Mouse (Mus musculus): ENCODE measurements around the gene Tmem256. TPM values are rescaled to one million over a fixed set of nuclear protein-coding genes. Genes with fewer than 3 reads are reported as not detected.

The Tmem256 gene
- total RNA-seq (2021) = 100 to 1,000 TPM; 144 to 165 TPM
- long read RNA-seq, experiment 1, transcript Tmem256-201 (4 exons, 492 nt) = major isoform, 51 of 108 reads
- long read RNA-seq, experiment 1, transcript Tmem256-203 (4 exons, 421 nt) = major isoform, 51 of 108 reads
- long read RNA-seq, experiment 1, partial matches to known transcripts = 0 of 108 reads
- long read RNA-seq, experiment 1, other reads (novel, unspliced or antisense) = 2 of 108 reads
- long read RNA-seq, experiment 2, transcript Tmem256-201 (4 exons, 492 nt) = minor isoform, 54 of 141 reads
- long read RNA-seq, experiment 2, transcript Tmem256-203 (4 exons, 421 nt) = major isoform, 81 of 141 reads
- long read RNA-seq, experiment 2, partial matches to known transcripts = 0 of 141 reads
- long read RNA-seq, experiment 2, other reads (novel, unspliced or antisense) = 3 of 141 reads

DNA sequence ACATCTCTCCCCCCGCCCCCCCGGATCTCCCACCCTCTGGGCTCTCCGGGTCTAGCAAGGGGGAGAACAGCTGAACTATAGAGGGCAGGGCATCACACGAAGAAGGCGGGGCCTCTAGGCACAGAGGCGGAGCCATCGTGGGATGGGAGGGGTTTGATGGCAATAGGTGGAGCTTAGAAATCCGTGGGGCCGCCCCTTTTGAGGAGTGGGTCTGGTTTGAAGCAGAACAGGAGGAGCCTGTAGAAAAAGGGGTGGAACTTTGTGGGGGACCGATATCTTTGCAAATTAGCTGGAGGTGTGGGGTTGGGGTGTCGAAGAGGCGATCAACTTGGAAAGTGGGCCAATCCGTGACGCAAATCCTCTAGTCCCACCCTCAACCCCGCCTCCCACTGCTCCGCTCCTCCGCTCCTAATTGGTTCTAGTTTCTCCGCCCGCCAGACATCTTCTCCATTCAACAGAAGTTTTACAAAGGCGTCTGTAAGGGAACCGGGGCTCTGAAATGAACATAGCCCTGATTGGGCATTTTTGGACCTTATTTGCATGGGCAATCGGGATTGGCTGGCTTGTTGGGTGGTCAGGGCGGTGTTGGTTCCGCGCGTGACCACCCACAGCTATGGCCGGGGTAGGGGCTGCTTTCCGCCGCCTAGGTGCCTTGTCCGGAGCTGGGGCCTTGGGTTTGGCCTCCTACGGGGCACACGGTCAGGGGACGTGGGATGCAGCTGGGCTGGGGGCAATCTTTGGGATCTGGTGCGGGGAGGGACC is at the start of gene Tmem256:
TSS of gene Tmem256 (plus strand) at position 563 of the 762 bp plus-strand sequence.
- TF ChIP-seq CTCF (IDR thresholded peaks at IDR 0.05) = no peak
- peak within 1 kb of the TSS; percentile 98 for H3K27ac ChIP-seq
- DNase-seq = peak; percentile 95

GRCm38 (mm10) chr11:69789431-69789830 is 48.9 kb upstream of the Tmem256 start:
- TF ChIP-seq CTCF (IDR thresholded peaks at IDR 0.05) = no peak
- Histone ChIP-seq H3K4me3 (no peak overlapping the region), H3K27ac (no peak overlapping the region)
- DNase-seq = no peak
- intact Hi-C loops (cut with DNase I) = no loop called here

More for the DNA sequence above, at the start of gene Tmem256:
- peak within 1 kb of the TSS; percentile 94 for H3K4me3 ChIP-seq
- intact Hi-C loops (cut with DNase I) = loop anchor here (2.0 kb wide), 1 partner anchor 33 kb away; the partner anchor contains the start of gene Tmem102

DNA sequence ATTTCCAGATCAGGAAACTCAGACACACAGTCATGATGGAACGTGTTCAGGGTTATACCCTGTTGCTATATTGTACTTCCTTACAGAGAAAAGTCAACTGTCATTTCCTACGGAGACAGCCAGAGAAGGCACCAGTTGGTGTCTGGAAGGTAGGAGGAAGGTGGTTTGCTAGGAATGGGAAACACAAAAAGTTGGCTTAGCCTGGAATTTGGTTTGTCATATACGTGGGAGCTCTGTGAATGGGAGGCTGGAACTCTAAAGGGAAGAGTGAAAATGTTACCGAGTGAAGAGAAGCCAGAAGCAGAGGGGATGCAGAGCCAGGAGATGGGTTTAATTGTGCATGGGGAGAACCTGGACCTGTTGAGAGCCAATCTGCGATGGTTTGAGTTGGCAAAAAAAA is 46.9 kb upstream of the Tmem256 start:
- intact Hi-C loops (cut with DNase I) = loop anchor here (2.0 kb wide), 1 partner anchor 17 kb away; no protein-coding TSS in a partner anchor
- no peak for DNase-seq
- TF ChIP-seq CTCF (IDR thresholded peaks at IDR 0.05) = no peak
- H3K27ac ChIP-seq = no peak overlapping the region
- no peak overlapping the region for H3K4me3 ChIP-seq

- peak overlapping the region; percentile 79 for H3K27ac ChIP-seq
- intact Hi-C loops (cut with DNase I) = no loop called here
- H3K4me3 ChIP-seq = peak overlapping the region; percentile 13; the same call in 1 of the 2 replicates
- TF ChIP-seq CTCF (IDR thresholded peaks at IDR 0.05) = no peak
- peak; percentile 62 for DNase-seq
These were observed 44.9 kb upstream of the Tmem256 start for GRCm38 (mm10) chr11:69793429-69793828.

DNA sequence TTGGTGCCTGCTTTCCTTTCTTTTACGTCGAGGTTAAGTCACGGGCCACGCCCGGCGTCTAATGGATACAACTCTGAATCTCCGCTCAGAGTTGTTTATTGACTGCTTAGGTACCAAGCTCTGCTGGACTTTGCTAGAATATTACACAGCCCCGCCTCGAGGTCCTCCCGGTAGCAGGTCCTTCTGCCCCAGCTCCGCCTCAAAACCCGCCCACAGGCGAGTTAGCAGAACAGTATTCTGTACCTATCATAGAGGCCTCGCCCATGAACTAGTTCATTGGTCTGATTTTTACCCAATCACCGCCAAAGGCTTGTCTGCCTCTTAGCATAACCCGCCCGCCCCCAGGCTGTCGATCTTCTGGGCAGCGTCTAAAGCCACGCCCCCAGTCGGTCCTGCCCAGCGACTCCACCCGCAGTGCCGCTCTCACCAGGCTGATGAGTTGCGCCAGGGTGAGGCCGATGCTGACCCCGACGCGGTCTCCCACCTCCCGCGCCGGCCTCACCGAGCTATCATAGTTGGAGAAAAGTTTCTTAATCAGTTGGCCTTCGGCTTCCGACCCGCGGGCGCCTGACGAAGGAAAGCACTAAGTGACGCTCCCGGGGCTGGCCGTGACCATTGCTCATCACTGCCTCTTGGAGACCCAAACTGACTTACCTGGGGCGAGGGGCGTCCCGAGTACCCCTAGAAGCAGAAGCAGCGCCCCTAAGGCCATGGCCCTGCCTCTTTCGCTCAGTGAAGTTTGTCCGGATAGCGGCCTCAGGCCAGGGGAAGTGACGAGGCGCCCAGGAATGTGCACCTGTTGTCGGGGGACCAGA is 42.9 kb upstream of the Tmem256 start, which contains the start of gene Chrnb1:
TSS of gene Chrnb1 (minus strand) at position 776 of the 815 bp plus-strand sequence.
- TF ChIP-seq CTCF (IDR thresholded peaks at IDR 0.05) = no peak
- peak; percentile 97 for DNase-seq
- H3K27ac ChIP-seq = peak within 1 kb of the TSS; percentile 97
- H3K4me3 ChIP-seq = peak within 1 kb of the TSS; percentile 79
- intact Hi-C loops (cut with DNase I) = loop anchor here (1.0 kb wide), 1 partner anchor 36 kb away; no protein-coding TSS in a partner anchor

GRCm38 (mm10) chr11:69795983-69796435 is 42.3 kb upstream of the Tmem256 start:
- TF ChIP-seq CTCF (IDR thresholded peaks at IDR 0.05) = no peak
- H3K4me3 ChIP-seq = peak overlapping the region; percentile 79
- intact Hi-C loops (cut with DNase I) = loop anchor here (1.0 kb wide), 1 partner anchor 37 kb away; no protein-coding TSS in a partner anchor
- no peak for DNase-seq
- H3K27ac ChIP-seq = peak overlapping the region; percentile 97

GRCm38 (mm10) chr11:69797924-69798323 is 40.4 kb upstream of the Tmem256 start:
- Histone ChIP-seq H3K4me3 (no peak overlapping the region), H3K27ac (no peak overlapping the region)
- no peak for DNase-seq
- TF ChIP-seq CTCF (IDR thresholded peaks at IDR 0.05) = no peak
- intact Hi-C loops (cut with DNase I) = no loop called here

DNA sequence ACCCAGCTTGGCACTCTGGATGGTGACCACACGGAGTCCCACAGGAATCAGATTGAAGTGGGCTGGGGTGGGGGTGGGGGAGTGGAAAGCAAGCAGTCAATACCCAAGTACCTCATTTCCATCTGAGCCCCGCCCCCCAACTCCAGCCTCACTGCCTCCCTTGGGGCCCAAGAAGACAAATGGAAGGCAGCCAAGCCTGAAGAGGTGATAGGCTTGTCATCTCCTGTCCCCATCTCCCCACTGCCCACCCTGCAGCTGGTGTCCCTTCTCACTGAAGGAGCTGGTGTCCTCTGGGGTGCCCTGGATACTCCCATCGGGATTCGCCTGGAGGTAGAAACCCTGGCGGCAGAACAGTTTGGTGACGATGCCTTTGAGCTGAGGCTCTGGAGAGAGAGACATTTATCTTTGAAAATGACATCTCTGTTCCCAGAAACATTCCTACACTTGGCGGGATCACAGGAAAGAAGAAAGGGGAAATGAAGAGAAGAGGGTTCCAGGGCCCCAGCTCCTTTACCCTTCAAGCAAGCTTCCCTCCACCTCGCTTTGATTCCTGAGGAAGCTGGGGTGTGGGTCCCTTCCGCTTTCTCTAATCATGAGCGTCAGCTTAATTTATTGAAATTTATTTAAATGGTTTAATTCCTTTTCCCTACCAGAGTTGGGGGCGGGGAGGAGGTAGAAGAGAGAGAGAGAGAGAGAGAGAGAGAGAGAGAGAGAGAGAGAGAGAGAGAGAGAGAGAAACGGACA is 38.7 kb upstream of the Tmem256 start:
- Histone ChIP-seq H3K27ac (no peak overlapping the region), H3K4me3 (no peak overlapping the region)
- no peak for TF ChIP-seq CTCF (IDR thresholded peaks at IDR 0.05)
- intact Hi-C loops (cut with DNase I) = loop anchor here (5.0 kb wide), 1 partner anchor 117 kb away; the partner anchor contains the start of gene Senp3
- no peak for DNase-seq

DNA sequence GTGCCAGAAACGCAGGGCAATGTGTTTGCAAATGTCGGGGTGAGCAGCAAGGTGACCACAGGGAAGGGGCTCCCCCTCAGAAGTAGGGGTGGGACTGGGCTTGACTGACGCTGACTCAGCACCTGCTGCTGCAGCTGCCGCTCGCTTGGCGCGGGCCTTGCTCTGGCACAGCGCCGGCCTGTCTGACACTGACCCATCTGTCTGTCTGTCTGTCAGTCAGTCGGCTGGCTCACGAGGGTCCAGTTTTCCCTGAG is 38.2 kb upstream of the Tmem256 start:
- Histone ChIP-seq H3K27ac (no peak overlapping the region), H3K4me3 (peak overlapping the region; percentile 78)
- DNase-seq = peak; percentile 69
- intact Hi-C loops (cut with DNase I) = loop anchor here (5.0 kb wide), 1 partner anchor 118 kb away; the partner anchor contains the start of gene Senp3
- no peak for TF ChIP-seq CTCF (IDR thresholded peaks at IDR 0.05)

DNA sequence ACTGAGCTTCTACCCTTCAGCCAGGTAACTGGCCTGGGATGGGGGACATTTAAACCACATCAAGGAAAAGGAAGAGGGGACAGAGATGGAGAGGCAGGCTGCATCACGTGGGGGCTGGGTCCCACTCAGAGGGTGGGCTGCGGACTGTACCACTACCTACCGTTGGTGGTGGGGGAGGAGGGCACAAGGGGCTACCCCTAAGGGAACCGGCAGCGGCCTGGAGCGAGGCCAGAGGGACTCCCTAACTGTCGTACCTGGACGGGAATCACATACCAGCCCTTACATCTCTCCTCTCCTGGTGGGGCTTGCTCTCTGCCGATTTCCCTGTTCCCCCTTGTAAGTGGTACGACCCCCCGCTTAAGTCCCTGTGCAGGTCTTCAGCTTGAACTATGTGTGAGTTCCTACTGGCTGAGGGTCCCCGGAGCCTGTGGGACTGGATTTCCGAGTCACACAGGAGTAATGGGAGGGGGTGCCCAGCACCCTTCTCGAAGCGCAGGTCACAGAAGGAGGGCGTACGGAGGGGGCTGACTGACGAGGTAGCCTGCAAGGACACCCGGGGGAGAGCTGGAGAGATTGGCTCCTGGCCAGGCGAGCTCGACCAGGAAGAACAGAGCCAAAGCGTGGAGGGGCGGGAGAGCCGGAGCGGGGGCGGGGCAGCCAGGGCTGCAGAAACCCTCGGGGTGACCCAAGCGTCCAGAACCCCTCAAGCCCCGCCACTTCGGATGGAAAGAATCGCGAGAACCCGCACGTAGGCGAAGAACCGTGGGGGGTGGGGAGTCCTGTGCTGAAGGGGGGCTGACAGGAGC is 37.7 kb upstream of the Tmem256 start:
- no peak for TF ChIP-seq CTCF (IDR thresholded peaks at IDR 0.05)
- peak; percentile 71 for DNase-seq
- Histone ChIP-seq H3K4me3 (peak overlapping the region; percentile 78), H3K27ac (peak overlapping the region; percentile 46; the same call in 1 of the 2 replicates)
- intact Hi-C loops (cut with DNase I) = loop anchor here (5.0 kb wide), 1 partner anchor 118 kb away; the partner anchor contains the start of gene Senp3

All from gastrocnemius, adult 2 months (tissue).